ENCODE assay signal across 8 mouse cellular contexts in genomic region chr1:136131603-136132291, GRCm38 (mm10). TPM values are rescaled to one million over a fixed set of nuclear protein-coding genes. Genes with fewer than 3 reads are reported as not detected.
A peak's percentile ranks its signal among the peaks of the same experiment; 100 is the strongest.
DNase-seq lines count a peak whose midpoint lies in the region; ATAC-seq and TF ChIP-seq lines count a peak whose summit lies in the region.

No protein-coding gene starts in this region.

- H3K4me2 ChIP-seq in kidney, embryonic 16.5 days (replicated peaks; ENCODE audit: low read depth, low read length): peak overlapping the region; percentile 89
- H3K4me2 ChIP-seq in hindbrain, postnatal 0 days (ENCODE audit: low read depth, low read length): peak overlapping the region; percentile 74
- H3K4me2 ChIP-seq in midbrain, embryonic 12.5 days (replicated peaks): peak overlapping the region; percentile 84

- H3K9me3 ChIP-seq in kidney, embryonic 16.5 days (ENCODE audit: low read length): no peaks in the 10 kb centered on the region
- H3K9me3 ChIP-seq in E14TG2a.4 (ENCODE audit: low read length): no peaks in the 10 kb centered on the region
- no peaks in the 10 kb centered on the region for H3K9me3 ChIP-seq in hindbrain, postnatal 0 days (ENCODE audit: low read length)
- no peaks in the 10 kb centered on the region for H3K9me3 ChIP-seq in midbrain, embryonic 12.5 days

- no peaks in the 10 kb centered on the region for H3K36me3 ChIP-seq in kidney, embryonic 16.5 days (ENCODE audit: insufficient read depth, low read length)
- H3K36me3 ChIP-seq in E14TG2a.4 (ENCODE audit: insufficient read depth, low read length): no peaks in the 10 kb centered on the region
- no peaks in the 10 kb centered on the region for H3K36me3 ChIP-seq in hindbrain, postnatal 0 days (ENCODE audit: insufficient read depth, low read length)
- H3K36me3 ChIP-seq in midbrain, embryonic 12.5 days: no peaks in the 10 kb centered on the region

- H3K9ac ChIP-seq in kidney, embryonic 16.5 days (replicated peaks; ENCODE audit: low read length): peak overlapping the region; percentile 76
- peak overlapping the region; percentile 88 for H3K9ac ChIP-seq in hindbrain, postnatal 0 days (replicated peaks; ENCODE audit: low read length)
- H3K9ac ChIP-seq in midbrain, embryonic 12.5 days (replicated peaks): peak overlapping the region; percentile 94

- H3K27me3 ChIP-seq in kidney, embryonic 16.5 days (ENCODE audit: insufficient read depth, low read length): no peaks in the 10 kb centered on the region
- H3K27me3 ChIP-seq in E14TG2a.4 (ENCODE audit: insufficient read depth, low read length): peaks cover 79% of the 10 kb centered on the region
- H3K27me3 ChIP-seq in hindbrain, postnatal 0 days (ENCODE audit: insufficient read depth, low read length): no peaks in the 10 kb centered on the region
- H3K27me3 ChIP-seq in midbrain, embryonic 12.5 days: peaks cover 43% of the 10 kb centered on the region

- no peak for DNase-seq in kidney, adult 8-10 months
- DNase-seq in embryo, embryonic 10.5 days (ENCODE audit: low spot score): peak; percentile 73
- DNase-seq in hindbrain, postnatal 0 days (ENCODE audit: low spot score): peak; percentile 80
- no peak for DNase-seq in T-cell, adult 2 months (ENCODE audit: low spot score)

- TF ChIP-seq CTCF in E14TG2a.4 (conservative IDR thresholded peaks at IDR 0.05; ENCODE audit: low read length): no peak
- TF ChIP-seq CTCF in hindbrain, postnatal 0 days (IDR thresholded peaks at IDR 0.05; ENCODE audit: low read depth): no peak

- peaks cover 76% of the 10 kb centered on the region for H3K4me1 ChIP-seq in kidney, embryonic 16.5 days (ENCODE audit: insufficient read depth, low read length)
- peaks cover 60% of the 10 kb centered on the region for H3K4me1 ChIP-seq in E14TG2a.4 (replicated peaks; ENCODE audit: low read depth, low read length)
- peaks cover 48% of the 10 kb centered on the region for H3K4me1 ChIP-seq in hindbrain, postnatal 0 days (ENCODE audit: insufficient read depth, low read length)
- peaks cover 61% of the 10 kb centered on the region for H3K4me1 ChIP-seq in midbrain, embryonic 12.5 days

- 1% methylated on average over 43 of the region's 43 CpGs for WGBS in kidney, embryonic 16.5 days
- WGBS in hindbrain, postnatal 0 days: under 1% methylated on average over 42 of the region's 43 CpGs
- WGBS in midbrain, embryonic 12.5 days: under 1% methylated on average over 43 of the region's 43 CpGs

- peak; percentile 6; the same call in 1 of the 2 replicates for ATAC-seq in kidney, embryonic 16.5 days (ENCODE audit: low FRiP score, low TSS enrichment)
- peak; percentile 67 for ATAC-seq in hindbrain, postnatal 0 days
- ATAC-seq in midbrain, embryonic 12.5 days (ENCODE audit: low FRiP score, low read depth): peak; percentile 57; the same call in 1 of the 2 replicates
- no peak for ATAC-seq in monocyte, adult 5-6 weeks (replicated peaks; ENCODE audit: insufficient number of reproducible peaks, low FRiP score, low TSS enrichment, poor library complexity, severe bottlenecking)

- H3K4me3 ChIP-seq in kidney, embryonic 16.5 days (ENCODE audit: low read length): peak overlapping the region; percentile 58
- peak overlapping the region; percentile 89 for H3K4me3 ChIP-seq in E14TG2a.4 (replicated peaks; ENCODE audit: low read length)
- peak overlapping the region; percentile 77 for H3K4me3 ChIP-seq in hindbrain, postnatal 0 days (ENCODE audit: low read length)
- peak overlapping the region; percentile 88 for H3K4me3 ChIP-seq in midbrain, embryonic 12.5 days

- no peak overlapping the region for H3K27ac ChIP-seq in kidney, embryonic 16.5 days (ENCODE audit: low read length)
- H3K27ac ChIP-seq in hindbrain, postnatal 0 days: peak overlapping the region; percentile 96
- peak overlapping the region; percentile 90 for H3K27ac ChIP-seq in midbrain, embryonic 12.5 days (replicated peaks)

RNA-seq across cellular contexts. Expression of gene Kif21b, which starts 0.6 kb away (rescaled TPM):
- 2.2 TPM in 2 replicates for polyA plus RNA-seq in kidney, embryonic 16.5 days (2015; fragmentation: Nextera tagmentation; extraction: Ambion mirVana)
- total RNA-seq in hindbrain, postnatal 0 days (2014; rRNA removed): 144 and 155 TPM in 2 replicates
- 22.6 and 26.8 TPM in 2 replicates for polyA plus RNA-seq in hindbrain, postnatal 0 days (2015; fragmentation: Nextera tagmentation; extraction: Ambion mirVana)
- 30.8 and 34.2 TPM in 2 replicates for polyA plus RNA-seq in midbrain, embryonic 12.5 days (2016; fragmentation: Nextera tagmentation; extraction: Ambion mirVana)
- 77.9 to 156 TPM (median 101 TPM) in 3 replicates for total RNA-seq in monocyte, adult 5-6 weeks (2017)

Comparison
In these comparisons a context has a peak if more than half of its experiments do, and no peak if none do; other contexts are left out.
1. DNase-seq: peak in embryo, embryonic 10.5 days (single experiment) and hindbrain, postnatal 0 days (single experiment); none in kidney, adult 8-10 months (0 of 2) and T-cell, adult 2 months (single experiment).
2. Peak in every context shown above with its lines, with median percentiles within 50 percentile points of each other: H3K4me2 ChIP-seq, H3K4me3 ChIP-seq and H3K9ac ChIP-seq.